Mouse (Mus musculus): ENCODE data around the gene Cyp2j9. TPM values are rescaled to one million over a fixed set of nuclear protein-coding genes. Genes with fewer than 3 reads are reported as not detected.

The Cyp2j9 gene
- total RNA-seq (2023) = not detected

GRCm38 (mm10) chr4:96590911-96591790 lies at the start of gene Cyp2j9:
Cyp2j9 (minus strand) TSS chr4:96591578.

GRCm38 (mm10) chr4:96553133-96553819 lies 38.1 kb downstream of the Cyp2j9 start, which contains the start of gene Cyp2j6:
Cyp2j6 (minus strand) TSS chr4:96553661.

Other genes starting within 250 kb of the Cyp2j9 start
- not detected for gene Cyp2j11, start 242.9 kb downstream of the Cyp2j9 start, total RNA-seq (2023)
- not detected for gene Cyp2j8, start 84.2 kb downstream of the Cyp2j9 start, total RNA-seq (2023)
- not detected for gene Cyp2j6, start 37.9 kb downstream of the Cyp2j9 start, total RNA-seq (2023)
- not detected for gene Cyp2j5, start 72.6 kb upstream of the Cyp2j9 start, total RNA-seq (2023)
- not detected for gene Gm12695, start 193.6 kb upstream of the Cyp2j9 start, total RNA-seq (2023)